Mouse (Mus musculus) limb, embryonic 15.5 days (tissue): Measurements from ENCODE around the gene Serpina3k. TPM values are rescaled to one million over a fixed set of nuclear protein-coding genes. Genes with fewer than 3 reads are reported as not detected.

Experiments
- polyA plus RNA-seq: library from polyadenylated mRNA; unstranded; fragments of >200 nt; fragmentation: Nextera tagmentation; extraction: Ambion mirVana; gene quantifications from 2 replicates; pipeline ENCODE4 v1.2.1, GENCODE M21; 2015

Serpina3k gene
- polyA plus RNA-seq, 1 experiment from 2014 or later: not detected

Other genes starting within 250 kb of the Serpina3k start
- not detected in 2 replicates for gene Serpina5, start 237.4 kb upstream of the Serpina3k start, polyA plus RNA-seq
- gene Serpina3a, start 225.8 kb upstream of the Serpina3k start, polyA plus RNA-seq: not detected in 2 replicates
- gene Serpina3b, start 210.5 kb upstream of the Serpina3k start, polyA plus RNA-seq: 0.27 and 0.35 TPM in 2 replicates
- 0.09 TPM in 1 of 2 replicates, not detected in the other for gene Serpina3c, start 184.6 kb upstream of the Serpina3k start, polyA plus RNA-seq
- not detected in 2 replicates for gene Serpina3f, start 123.9 kb upstream of the Serpina3k start, polyA plus RNA-seq
- 0.65 and 0.98 TPM in 2 replicates for gene Serpina3g, start 102.2 kb upstream of the Serpina3k start, polyA plus RNA-seq
- 1.1 and 2.9 TPM in 2 replicates for gene Serpina3i, start 75.4 kb upstream of the Serpina3k start, polyA plus RNA-seq
- 3.6 and 6.2 TPM in 2 replicates for gene Serpina3j, start 23.9 kb upstream of the Serpina3k start, polyA plus RNA-seq
- not detected in 2 replicates for gene Serpina3m, start within 50 bp of the Serpina3k start, polyA plus RNA-seq
- gene Serpina3n, start 68.2 kb downstream of the Serpina3k start, polyA plus RNA-seq: 0.95 and 1.3 TPM in 2 replicates
- gene Gsc, start 134.8 kb downstream of the Serpina3k start, polyA plus RNA-seq: 4.2 and 7.2 TPM in 2 replicates